Comparison of ENCODE assay signal across 10 mouse cellular contexts in the genomic region with DNA sequence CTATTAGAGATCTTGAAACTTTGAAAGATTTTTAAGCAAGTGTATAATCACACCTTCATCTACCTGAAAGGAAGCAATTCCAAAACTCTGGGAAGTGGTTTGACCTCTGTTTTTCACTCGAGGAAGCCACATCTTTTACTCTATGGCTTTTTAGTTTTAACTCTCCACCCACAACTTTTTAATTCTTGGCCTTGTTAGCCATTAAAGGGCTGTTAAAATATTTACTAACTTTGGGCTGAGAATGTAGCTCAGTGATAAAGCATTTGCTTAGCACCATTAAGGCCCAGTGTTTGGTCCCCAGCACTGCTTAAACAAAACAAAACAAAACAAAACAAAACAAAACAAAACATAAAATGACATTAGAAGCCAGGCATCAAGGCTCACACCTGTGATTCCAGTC. TPM values are rescaled to one million over a fixed set of nuclear protein-coding genes. Genes with fewer than 3 reads are reported as not detected.
DNase-seq lines count a peak whose midpoint lies in the region; ATAC-seq and TF ChIP-seq lines count a peak whose summit lies in the region.
"Had no signal": no experiment of that assay in that cellular context is flagged by ENCODE, and none has a peak within 500 bp of the region (broad histone marks: within the 10 kb centered on the region; RNA-seq: fewer than 3 reads in every experiment).

No protein-coding gene starts in this region.

- H3K4me2 ChIP-seq in heart, embryonic 16.5 days (ENCODE audit: low read depth, low read length) = peak overlapping the region; percentile 87
- peak overlapping the region; percentile 95 for H3K4me2 ChIP-seq in forebrain, embryonic 14.5 days (ENCODE audit: low read length)
- peak overlapping the region; percentile 91 for H3K4me2 ChIP-seq in midbrain, embryonic 12.5 days (replicated peaks)

- no peak overlapping the region for H3K27ac ChIP-seq in heart, embryonic 16.5 days (ENCODE audit: low read length)
- H3K27ac ChIP-seq in ES-Bruce4 (ENCODE audit: insufficient read depth, low read length) = no peak overlapping the region
- H3K27ac ChIP-seq in forebrain, embryonic 14.5 days (ENCODE audit: low read depth, low read length) = no peak overlapping the region
- H3K27ac ChIP-seq in midbrain, embryonic 12.5 days (replicated peaks) = no peak overlapping the region

- no peak for TF ChIP-seq POLR2A in ES-Bruce4 (IDR thresholded peaks at IDR 0.05; ENCODE audit: insufficient read depth, low read length)

- H3K9ac ChIP-seq in heart, embryonic 16.5 days (ENCODE audit: low read length) = no peak overlapping the region
- peak overlapping the region; percentile 97; the same call in 1 of the 2 replicates for H3K9ac ChIP-seq in ES-Bruce4 (ENCODE audit: low read depth, poor library complexity, severe bottlenecking)
- H3K9ac ChIP-seq in forebrain, embryonic 14.5 days (ENCODE audit: low read length) = no peak overlapping the region
- H3K9ac ChIP-seq in midbrain, embryonic 12.5 days (replicated peaks) = no peak overlapping the region

- no peaks in the 10 kb centered on the region for H3K36me3 ChIP-seq in heart, embryonic 16.5 days (ENCODE audit: control insufficient read depth, insufficient read depth)
- H3K36me3 ChIP-seq in ES-Bruce4 (ENCODE audit: control insufficient read depth, insufficient read depth, low read length, poor library complexity, severe bottlenecking) = peaks cover 16% of the 10 kb centered on the region
- no peaks in the 10 kb centered on the region for H3K36me3 ChIP-seq in forebrain, embryonic 14.5 days (ENCODE audit: control insufficient read depth, insufficient read depth, low read length)
- H3K36me3 ChIP-seq in midbrain, embryonic 12.5 days = no peaks in the 10 kb centered on the region

- H3K27me3 ChIP-seq in heart, embryonic 16.5 days (ENCODE audit: control insufficient read depth, insufficient read depth, low read length) = peaks cover 5% of the 10 kb centered on the region
- H3K27me3 ChIP-seq in ES-Bruce4 (ENCODE audit: control insufficient read depth, insufficient read depth, low read length, poor library complexity, severe bottlenecking) = no peaks in the 10 kb centered on the region
- H3K27me3 ChIP-seq in forebrain, embryonic 14.5 days (replicated peaks; ENCODE audit: control insufficient read depth, insufficient read depth, low read length) = peaks cover 8% of the 10 kb centered on the region
- H3K27me3 ChIP-seq in midbrain, embryonic 12.5 days = peaks cover 24% of the 10 kb centered on the region

- no peak for DNase-seq in heart, adult 11 months
- DNase-seq in forebrain, embryonic 14.5 days (ENCODE audit: low spot score) = no peak
- no peak for DNase-seq in right cerebral cortex, postnatal 10 days (ENCODE audit: low spot score in 2 of 2)
- DNase-seq in testis, postnatal 10 days (ENCODE audit: low spot score) = no peak
- no peak for DNase-seq in cerebellum, postnatal 10 days
- DNase-seq: heart, postnatal 4 days; left cerebral cortex, postnatal 4 days had no signal

- 31% methylated on average over 1 of the region's 1 CpGs for WGBS in heart, embryonic 16.5 days
- 26% methylated on average over 1 of the region's 1 CpGs for whole genome bisulfite sequencing in forebrain, embryonic 14.5 days
- 40% methylated on average over 1 of the region's 1 CpGs for WGBS in midbrain, embryonic 12.5 days

- no peak for ATAC-seq in heart, embryonic 16.5 days (replicated peaks; ENCODE audit: extremely low read depth, insufficient read depth, low FRiP score)
- ATAC-seq in forebrain, embryonic 14.5 days = no peak
- no peak for ATAC-seq in midbrain, embryonic 12.5 days (ENCODE audit: low FRiP score, low read depth)

- H3K9me3 ChIP-seq in heart, embryonic 16.5 days (replicated peaks; ENCODE audit: control insufficient read depth, low read length) = no peaks in the 10 kb centered on the region
- H3K9me3 ChIP-seq in ES-Bruce4 (replicated peaks; ENCODE audit: control insufficient read depth, insufficient read depth, low read length, poor library complexity, severe bottlenecking) = no peaks in the 10 kb centered on the region
- H3K9me3 ChIP-seq in forebrain, embryonic 14.5 days (replicated peaks; ENCODE audit: control insufficient read depth, low read length) = no peaks in the 10 kb centered on the region
- no peaks in the 10 kb centered on the region for H3K9me3 ChIP-seq in midbrain, embryonic 12.5 days

- peaks cover 8% of the 10 kb centered on the region for H3K4me1 ChIP-seq in heart, embryonic 16.5 days (ENCODE audit: control insufficient read depth, insufficient read depth, low read length)
- H3K4me1 ChIP-seq in ES-Bruce4 (ENCODE audit: control insufficient read depth, insufficient read depth, low read length) = no peaks in the 10 kb centered on the region
- H3K4me1 ChIP-seq in forebrain, embryonic 14.5 days (ENCODE audit: control insufficient read depth, insufficient read depth, low read length) = no peaks in the 10 kb centered on the region
- H3K4me1 ChIP-seq in midbrain, embryonic 12.5 days = peaks cover 27% of the 10 kb centered on the region

- peak overlapping the region; percentile 90 for H3K4me3 ChIP-seq in heart, embryonic 16.5 days (ENCODE audit: low read length)
- H3K4me3 ChIP-seq in ES-Bruce4 (ENCODE audit: low read depth, low read length) = no peak overlapping the region
- no peak overlapping the region for H3K4me3 ChIP-seq in forebrain, embryonic 14.5 days (ENCODE audit: low read depth, low read length)
- peak overlapping the region; percentile 89 for H3K4me3 ChIP-seq in midbrain, embryonic 12.5 days

- TF ChIP-seq CTCF in ES-Bruce4 (IDR thresholded peaks at IDR 0.05; ENCODE audit: low read depth, low read length) = no peak

- TF ChIP-seq EP300 in ES-Bruce4 (IDR thresholded peaks at IDR 0.05; ENCODE audit: insufficient read depth, low read depth, low read length) = no peak

RNA-seq across cellular contexts. Expression of a gene that starts 2.2 kb away (rescaled TPM):
- polyA plus RNA-seq in heart, embryonic 16.5 days (2015; fragmentation: Nextera tagmentation; extraction: Ambion mirVana) = 4.1 and 6.2 TPM in 2 replicates
- polyA plus RNA-seq in ES-Bruce4 (2011; ENCODE audit: insufficient read depth, insufficient read length, low read depth, missing spikeins) = 157 and 164 TPM in 2 replicates
- 3.8 and 4.2 TPM in 2 replicates for polyA plus RNA-seq in forebrain, embryonic 14.5 days (2014; fragmentation: Nextera tagmentation; extraction: Ambion mirVana)
- polyA plus RNA-seq in midbrain, embryonic 12.5 days (2016; fragmentation: Nextera tagmentation; extraction: Ambion mirVana) = 10.9 and 13.2 TPM in 2 replicates

Comparison
In these comparisons a context has a peak if more than half of its experiments do, and no peak if none do; other contexts are left out.
1. H3K4me3 ChIP-seq: peak in heart, embryonic 16.5 days (single experiment) and midbrain, embryonic 12.5 days (single experiment); none in ES-Bruce4 (single experiment) and forebrain, embryonic 14.5 days (single experiment).
2. RNA of a gene that starts 2.2 kb away (polyA plus RNA-seq): 157 to 164 TPM in ES-Bruce4; 10.9 to 13.2 TPM in midbrain, embryonic 12.5 days, 3.8 to 4.2 TPM in forebrain, embryonic 14.5 days and 4.1 to 6.2 TPM in heart, embryonic 16.5 days; every median in the first group is over 10 times any median in the second.
3. Peak in every context shown above with its lines, with median percentiles within 50 percentile points of each other: H3K4me2 ChIP-seq.